Mouse (Mus musculus): ENCODE measurements around the gene Chst11. TPM values are rescaled to one million over a fixed set of nuclear protein-coding genes. Genes with fewer than 3 reads are reported as not detected.

The Chst11 gene
- total RNA-seq, 2 experiments from 2014 or later = 30.1 to 33.7 TPM

GRCm38 (mm10) chr10:83135963-83136362 is 150.7 kb downstream of the Chst11 start:
- no peak for DNase-seq (ENCODE audit: low spot score in 2 of 2)

- no peak for DNase-seq (ENCODE audit: low spot score in 2 of 2)
Observed at GRCm38 (mm10) chr10:83137103-83137502, 151.8 kb downstream of the Chst11 start.

- DNase-seq (ENCODE audit: low spot score in 2 of 2) = no peak
Observed at GRCm38 (mm10) chr10:83139276-83139675, 154.0 kb downstream of the Chst11 start.

DNA sequence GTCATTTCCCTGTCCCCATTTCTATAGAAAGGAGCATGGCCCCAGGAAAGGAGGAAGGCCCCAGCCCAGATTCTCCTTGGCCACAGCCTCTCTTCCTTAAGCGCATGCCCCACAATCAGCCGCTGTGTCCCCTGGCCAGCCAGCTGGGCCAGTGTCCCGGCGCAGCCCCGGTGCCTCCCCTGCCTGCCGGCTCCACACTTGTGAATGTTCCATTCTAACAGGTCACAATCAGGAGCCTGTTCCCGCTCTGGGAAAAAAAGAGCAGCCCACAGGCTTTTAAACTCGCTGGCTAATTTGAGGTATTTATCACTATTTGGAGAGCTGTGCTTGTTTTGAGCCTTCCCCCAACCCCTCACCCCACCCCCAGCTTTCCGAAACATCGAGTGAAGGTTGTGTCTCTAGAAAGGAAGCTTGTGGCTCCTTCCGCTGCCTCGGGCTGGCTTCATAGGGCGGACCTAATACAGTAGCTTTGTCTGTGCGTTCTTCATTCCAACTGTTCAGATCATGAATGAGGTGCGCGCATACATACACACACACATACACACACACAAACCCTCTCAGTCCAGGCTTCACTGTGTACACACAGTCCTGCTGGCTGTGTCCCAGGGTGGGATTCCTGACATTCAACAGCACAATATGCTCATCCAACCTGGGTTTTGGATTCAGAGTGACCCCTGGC is 155.1 kb downstream of the Chst11 start:
- peak; percentile 20 to 37 for DNase-seq (ENCODE audit: low spot score in 2 of 2)

DNA sequence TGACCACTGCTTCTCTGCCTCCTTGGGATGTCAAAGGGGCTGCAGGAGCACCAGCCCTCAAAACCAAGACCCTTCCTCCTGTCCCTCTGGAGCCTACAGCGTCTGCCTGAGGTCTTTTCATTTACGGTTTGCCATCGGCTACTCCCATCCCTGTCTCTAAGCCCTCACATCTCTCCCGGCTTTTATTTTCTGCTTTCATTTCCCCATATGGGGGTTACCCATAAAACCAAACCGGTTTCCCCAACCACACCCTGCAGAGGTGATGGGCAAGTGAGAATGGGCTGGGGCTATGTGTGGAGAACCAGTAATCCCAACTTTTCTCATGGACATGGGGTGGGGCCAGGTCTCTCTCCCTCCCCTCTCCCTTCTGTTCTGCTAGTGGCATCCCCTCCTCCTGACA is 156.1 kb downstream of the Chst11 start:
- DNase-seq (ENCODE audit: low spot score in 2 of 2) = no peak

GRCm38 (mm10) chr10:83143049-83143448 is 157.8 kb downstream of the Chst11 start:
- peak in 1 of 2 experiments; percentile 11 for DNase-seq (ENCODE audit: low spot score in 2 of 2)

- DNase-seq (ENCODE audit: low spot score in 2 of 2) = no peak
Observed at GRCm38 (mm10) chr10:83145836-83146235, 160.5 kb downstream of the Chst11 start.

DNA sequence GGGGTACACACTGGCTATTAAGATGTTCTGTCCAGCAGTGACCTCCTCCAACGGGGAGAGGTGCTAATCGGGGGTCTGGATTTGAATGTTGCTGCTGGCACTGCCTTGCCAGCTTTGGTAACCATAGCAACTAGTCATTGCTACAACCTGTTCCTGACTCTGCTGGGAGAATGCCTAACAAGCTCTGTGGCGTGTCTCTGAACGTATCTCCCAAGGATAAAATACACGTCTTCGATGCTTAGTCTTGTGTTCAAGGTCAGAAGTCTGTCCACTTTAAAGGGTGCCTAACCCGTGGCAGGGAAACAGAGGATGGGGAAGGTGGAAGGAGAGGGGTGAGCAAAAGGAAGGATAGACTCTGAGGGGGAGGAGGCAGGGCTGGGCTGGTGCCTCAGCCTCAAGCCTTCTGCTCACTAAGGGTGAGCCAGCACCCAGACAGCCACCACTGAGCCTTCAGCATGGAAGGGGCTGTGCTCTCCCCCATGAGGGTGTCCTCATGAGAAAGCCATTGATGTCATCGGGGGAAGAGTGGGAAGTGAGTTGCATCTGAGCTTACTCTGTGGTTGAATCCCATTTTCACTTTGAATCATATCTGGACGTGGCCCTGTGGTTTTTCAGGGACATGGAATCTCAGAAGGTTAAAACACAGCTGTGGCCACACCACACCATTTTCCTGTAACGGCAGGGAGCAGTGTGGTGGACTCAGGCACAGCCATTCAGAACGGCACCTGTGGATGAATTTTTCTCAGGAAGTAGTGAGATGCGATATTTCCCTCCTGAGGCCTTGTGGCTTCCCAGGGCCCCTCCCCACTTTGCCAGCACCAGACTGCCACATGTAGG is 164.3 kb downstream of the Chst11 start:
- peak in 1 of 2 experiments; percentile 13 for DNase-seq (ENCODE audit: low spot score in 2 of 2)

DNA sequence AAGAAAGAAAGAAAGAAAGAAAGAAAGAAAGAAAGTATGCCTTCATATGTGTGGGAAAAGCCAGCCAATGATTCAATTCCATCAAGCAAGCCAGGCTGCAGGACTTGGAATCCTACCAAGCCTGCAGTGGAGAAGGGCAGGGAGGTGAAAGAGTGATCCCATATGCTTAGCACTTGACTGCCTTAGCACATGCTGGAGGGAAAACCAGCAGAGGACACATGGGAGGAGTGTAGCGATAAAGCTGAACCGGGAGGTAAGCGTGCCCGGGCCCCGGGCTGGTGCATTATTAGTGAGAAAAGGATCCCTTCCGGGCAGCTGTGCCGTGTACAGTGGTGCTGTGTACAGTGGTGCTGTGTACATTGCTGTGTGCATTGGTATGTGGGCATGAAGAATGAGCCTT is 165.3 kb downstream of the Chst11 start:
- no peak for DNase-seq (ENCODE audit: low spot score in 2 of 2)

GRCm38 (mm10) chr10:83151362-83151761 is 166.1 kb downstream of the Chst11 start:
- no peak for DNase-seq (ENCODE audit: low spot score in 2 of 2)

- no peak for DNase-seq (ENCODE audit: low spot score in 2 of 2)
Observed at GRCm38 (mm10) chr10:83151896-83152685, 166.8 kb downstream of the Chst11 start.

GRCm38 (mm10) chr10:83152723-83153122 is 167.4 kb downstream of the Chst11 start:
- DNase-seq (ENCODE audit: low spot score in 2 of 2) = no peak

- DNase-seq (ENCODE audit: low spot score in 2 of 2) = no peak
Observed at GRCm38 (mm10) chr10:83153374-83153773, 168.1 kb downstream of the Chst11 start.

DNA sequence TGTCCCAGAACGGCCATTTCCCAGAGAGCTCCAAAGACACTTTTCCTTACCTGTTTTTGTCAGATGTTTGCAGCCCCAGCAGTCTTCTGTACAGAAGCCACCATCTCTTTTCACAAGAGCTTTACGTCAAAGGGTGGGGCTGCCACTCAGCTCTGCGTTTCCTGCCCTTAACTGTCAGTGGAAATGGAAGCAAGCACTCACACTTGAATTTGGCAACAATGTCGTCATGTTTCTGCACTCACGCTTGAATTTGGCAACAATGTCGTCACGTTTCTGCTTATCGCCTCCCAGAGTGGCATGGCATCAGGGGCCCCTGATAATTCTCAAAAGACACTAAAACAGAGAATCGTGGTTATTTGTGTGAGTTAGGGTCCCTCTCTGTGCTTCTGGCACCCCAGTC is 168.6 kb downstream of the Chst11 start:
- DNase-seq (ENCODE audit: low spot score in 2 of 2) = no peak

- DNase-seq (ENCODE audit: low spot score in 2 of 2) = no peak
Observed at GRCm38 (mm10) chr10:83157289-83157688, 172.0 kb downstream of the Chst11 start.

DNA sequence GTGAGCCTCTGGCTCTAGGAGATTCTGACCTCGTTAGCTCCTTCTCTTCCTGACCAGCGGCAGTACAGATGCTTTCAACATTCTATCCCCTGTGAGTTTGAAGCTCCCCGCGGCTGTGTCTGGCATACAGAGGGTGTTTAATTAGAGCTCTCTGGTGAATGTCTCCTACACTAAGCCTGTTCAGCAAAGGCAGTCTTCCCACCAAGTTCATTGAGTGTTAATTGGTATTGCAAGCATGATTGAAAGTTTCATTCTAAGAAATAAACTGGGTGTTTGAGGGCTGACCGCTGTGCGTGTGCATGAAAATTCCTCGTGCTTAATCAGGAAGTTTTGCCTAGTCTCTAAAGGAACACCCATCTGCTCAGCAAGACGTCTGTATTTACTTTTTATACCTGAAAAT is 173.0 kb downstream of the Chst11 start:
- DNase-seq (ENCODE audit: low spot score in 2 of 2) = no peak

- DNase-seq (ENCODE audit: low spot score in 2 of 2) = no peak
Observed at GRCm38 (mm10) chr10:83159229-83159628, 173.9 kb downstream of the Chst11 start.

GRCm38 (mm10) chr10:83161656-83162365 is 176.5 kb downstream of the Chst11 start:
- peak in 1 of 2 experiments; percentile 34 for DNase-seq (ENCODE audit: low spot score in 2 of 2)

GRCm38 (mm10) chr10:83163946-83164345 is 178.6 kb downstream of the Chst11 start:
- no peak for DNase-seq (ENCODE audit: low spot score in 2 of 2)

- no peak for DNase-seq (ENCODE audit: low spot score in 2 of 2)
Observed at GRCm38 (mm10) chr10:83164901-83165435, 179.7 kb downstream of the Chst11 start.

All from left cerebral cortex, adult 18-20 months (tissue).